Mouse (Mus musculus) embryonic facial prominence, embryonic 10.5 days (tissue): Measurements from ENCODE around the gene Gimap8. TPM values are rescaled to one million over a fixed set of nuclear protein-coding genes. Genes with fewer than 3 reads are reported as not detected.

Experiments
- DNase-seq: peaks from one replicate; pipeline ENCODE4 v3.0.0-alpha.2; 2017; ENCODE audit warnings: low spot score
- H3K27ac ChIP-seq: fragments of 300-500 bp; sonication (generic); replicated peaks from 2 replicates; pipeline ENCODE4 v1.5.1; 2016; ENCODE audit warnings: mild to moderate bottlenecking
- H3K27me3 ChIP-seq: fragments of 300-500 bp; sonication (generic); replicated peaks from 2 replicates; pipeline ENCODE4 v1.6.1; 2016; ENCODE audit warnings: low read depth, mild to moderate bottlenecking; ENCODE audit not compliant: poor library complexity, severe bottlenecking
- H3K36me3 ChIP-seq: fragments of 300-500 bp; sonication (generic); replicated peaks from 2 replicates; pipeline ENCODE4 v1.6.1; 2016; ENCODE audit warnings: mild to moderate bottlenecking, moderate library complexity
- H3K4me1 ChIP-seq: fragments of 300-500 bp; sonication (generic); 2 replicates; pipeline ENCODE4 v1.6.1; 2016
- H3K4me3 ChIP-seq: fragments of 300-500 bp; sonication (generic); 2 replicates; pipeline ENCODE4 v1.5.1; 2016; ENCODE audit warnings: mild to moderate bottlenecking, moderate library complexity
- H3K9me3 ChIP-seq: fragments of 300-500 bp; sonication (generic); 2 replicates; pipeline ENCODE4 v1.6.1; 2016; ENCODE audit warnings: mild to moderate bottlenecking
- WGBS: fragments of 180-500 bp; shearing (Covaris S2); methylation state at CpG from one replicate; pipeline ENCODE4 v1.1.7; 2016; 5-methylcytosine and 5-hydroxymethylcytosine counted together
- polyA plus RNA-seq: library from polyadenylated mRNA; unstranded; fragments of >200 nt; fragmentation: Nextera tagmentation; extraction: Ambion mirVana; gene quantifications from 2 replicates; pipeline ENCODE4 v1.2.1, GENCODE M21; 2016

Gene Gimap8
- polyA plus RNA-seq, 1 experiment from 2014 or later, result 0.51 TPM

- Histone ChIP-seq H3K4me1 (peaks cover 32% of the 10 kb centered on the region), H3K4me3 (peak within 1 kb of the TSS; percentile 60), H3K9me3 (no peaks in the 10 kb centered on the region), H3K36me3 (peaks cover 7% of the 10 kb centered on the region; the same call in 1 of the 2 replicates), H3K27me3 (peaks cover 61% of the 10 kb centered on the region), H3K27ac (peak within 1 kb of the TSS; percentile 52; the same call in 1 of the 2 replicates)
- DNase-seq, result no peak
- 31% methylated on average over 8 of the region's 8 CpGs for WGBS
These were observed 20.6 kb upstream of the Gimap8 start, which contains the start of gene AI854703 for GRCm38 (mm10) chr6:48626464-48626863. AI854703 (plus strand) TSS chr6:48626764.

- peaks cover 2% of the 10 kb centered on the region; the same call in 1 of the 2 replicates for H3K36me3 ChIP-seq
- under 1% methylated on average over 32 of the region's 32 CpGs for WGBS
- peak; percentile 73 for DNase-seq
These were observed 20.1 kb upstream of the Gimap8 start for GRCm38 (mm10) chr6:48626984-48627383.

GRCm38 (mm10) chr6:48627511-48627924, 19.5 kb upstream of the Gimap8 start:
- H3K27ac ChIP-seq, result peak overlapping the region; percentile 52; the same call in 1 of the 2 replicates
- peaks cover 32% of the 10 kb centered on the region for H3K4me1 ChIP-seq
- H3K27me3 ChIP-seq, result peaks cover 70% of the 10 kb centered on the region
- no peaks in the 10 kb centered on the region for H3K36me3 ChIP-seq
- 3% methylated on average over 7 of the region's 7 CpGs for WGBS
- H3K4me3 ChIP-seq, result peak overlapping the region; percentile 60
- H3K9me3 ChIP-seq, result no peaks in the 10 kb centered on the region
- no peak for DNase-seq

More at GRCm38 (mm10) chr6:48626984-48627383, 20.1 kb upstream of the Gimap8 start:
- H3K27ac ChIP-seq, result peak overlapping the region; percentile 52; the same call in 1 of the 2 replicates
- H3K9me3 ChIP-seq, result no peaks in the 10 kb centered on the region
- H3K4me3 ChIP-seq, result peak overlapping the region; percentile 60
- peaks cover 32% of the 10 kb centered on the region for H3K4me1 ChIP-seq
- H3K27me3 ChIP-seq, result peaks cover 66% of the 10 kb centered on the region

GRCm38 (mm10) chr6:48628377-48628776, 18.7 kb upstream of the Gimap8 start:
- Histone ChIP-seq H3K27ac (no peak overlapping the region), H3K4me3 (no peak overlapping the region), H3K36me3 (no peaks in the 10 kb centered on the region), H3K4me1 (peaks cover 32% of the 10 kb centered on the region), H3K9me3 (no peaks in the 10 kb centered on the region), H3K27me3 (peaks cover 76% of the 10 kb centered on the region)
- no peak for DNase-seq
- 72% methylated on average over 3 of the region's 3 CpGs for WGBS

- Histone ChIP-seq H3K9me3 (no peaks in the 10 kb centered on the region), H3K36me3 (no peaks in the 10 kb centered on the region), H3K27me3 (peaks cover 76% of the 10 kb centered on the region), H3K27ac (peak overlapping the region; percentile 54; the same call in 1 of the 2 replicates), H3K4me3 (peak overlapping the region; percentile 63), H3K4me1 (peaks cover 32% of the 10 kb centered on the region)
- peak; percentile 59 for DNase-seq
- WGBS, result 5% methylated on average over 54 of the region's 54 CpGs
These were observed 18.0 kb upstream of the Gimap8 start for GRCm38 (mm10) chr6:48628808-48629660.

GRCm38 (mm10) chr6:48629661-48630034, 17.4 kb upstream of the Gimap8 start:
- peak overlapping the region; percentile 54; the same call in 1 of the 2 replicates for H3K27ac ChIP-seq
- no peaks in the 10 kb centered on the region for H3K9me3 ChIP-seq
- WGBS, result 21% methylated on average over 13 of the region's 13 CpGs

GRCm38 (mm10) chr6:48630831-48631230, 16.2 kb upstream of the Gimap8 start:
- H3K36me3 ChIP-seq, result no peaks in the 10 kb centered on the region
- H3K27ac ChIP-seq, result no peak overlapping the region
- DNase-seq, result no peak
- H3K4me1 ChIP-seq, result peaks cover 32% of the 10 kb centered on the region
- H3K27me3 ChIP-seq, result peaks cover 70% of the 10 kb centered on the region
- no peak overlapping the region for H3K4me3 ChIP-seq
- no peaks in the 10 kb centered on the region for H3K9me3 ChIP-seq
- WGBS, result 86% methylated on average over 8 of the region's 8 CpGs

More at GRCm38 (mm10) chr6:48629661-48630034, 17.4 kb upstream of the Gimap8 start:
- H3K36me3 ChIP-seq, result no peaks in the 10 kb centered on the region
- H3K4me3 ChIP-seq, result peak overlapping the region; percentile 63
- peaks cover 32% of the 10 kb centered on the region for H3K4me1 ChIP-seq
- H3K27me3 ChIP-seq, result peaks cover 76% of the 10 kb centered on the region
- DNase-seq, result no peak

- peaks cover 19% of the 10 kb centered on the region for H3K4me1 ChIP-seq
- no peak for DNase-seq
- H3K4me3 ChIP-seq, result no peak overlapping the region
- WGBS, result 90% methylated on average over 2 of the region's 2 CpGs
- peaks cover 29% of the 10 kb centered on the region for H3K27me3 ChIP-seq
- H3K36me3 ChIP-seq, result no peaks in the 10 kb centered on the region
- H3K27ac ChIP-seq, result no peak overlapping the region
- H3K9me3 ChIP-seq, result no peaks in the 10 kb centered on the region
These were observed 11.9 kb upstream of the Gimap8 start for GRCm38 (mm10) chr6:48635105-48635504.

- Histone ChIP-seq H3K36me3 (no peaks in the 10 kb centered on the region), H3K4me3 (no peak overlapping the region), H3K27me3 (peaks cover 14% of the 10 kb centered on the region; the same call in 1 of the 2 replicates), H3K4me1 (peaks cover 19% of the 10 kb centered on the region), H3K9me3 (no peaks in the 10 kb centered on the region), H3K27ac (no peak overlapping the region)
- 27% methylated on average over 6 of the region's 6 CpGs for WGBS
- peak; percentile 29 for DNase-seq
These were observed 10.5 kb upstream of the Gimap8 start for GRCm38 (mm10) chr6:48636515-48636914.

- 70% methylated on average over 6 of the region's 6 CpGs for WGBS
- H3K4me1 ChIP-seq, result peaks cover 19% of the 10 kb centered on the region
- H3K36me3 ChIP-seq, result no peaks in the 10 kb centered on the region
These were observed 9.1 kb upstream of the Gimap8 start for GRCm38 (mm10) chr6:48637811-48638500.

GRCm38 (mm10) chr6:48638553-48638952, 8.5 kb upstream of the Gimap8 start:
- H3K27me3 ChIP-seq, result no peaks in the 10 kb centered on the region
- no peak for DNase-seq
- H3K27ac ChIP-seq, result no peak overlapping the region
- H3K4me3 ChIP-seq, result no peak overlapping the region
- H3K9me3 ChIP-seq, result no peaks in the 10 kb centered on the region
- peaks cover 19% of the 10 kb centered on the region for H3K4me1 ChIP-seq
- H3K36me3 ChIP-seq, result no peaks in the 10 kb centered on the region
- 77% methylated on average over 2 of the region's 2 CpGs for WGBS

More at GRCm38 (mm10) chr6:48637811-48638500, 9.1 kb upstream of the Gimap8 start:
- Histone ChIP-seq H3K4me3 (no peak overlapping the region), H3K27ac (no peak overlapping the region), H3K27me3 (peaks cover 2% of the 10 kb centered on the region; the same call in 1 of the 2 replicates), H3K9me3 (no peaks in the 10 kb centered on the region)
- no peak for DNase-seq

- 72% methylated on average over 6 of the region's 6 CpGs for WGBS
- DNase-seq, result no peak
These were observed 5.6 kb upstream of the Gimap8 start for GRCm38 (mm10) chr6:48641391-48641790.

More at GRCm38 (mm10) chr6:48641391-48641790, 5.6 kb upstream of the Gimap8 start:
- Histone ChIP-seq H3K4me1 (peaks cover 14% of the 10 kb centered on the region), H3K9me3 (no peaks in the 10 kb centered on the region), H3K36me3 (no peaks in the 10 kb centered on the region), H3K27ac (no peak overlapping the region), H3K27me3 (peaks cover 9% of the 10 kb centered on the region; the same call in 1 of the 2 replicates), H3K4me3 (no peak overlapping the region)
